Mouse (Mus musculus): ENCODE measurements around the gene Foxj1.

GRCm38 (mm10) chr11:116380767-116381166 lies 45.6 kb upstream of the Foxj1 start:
- no peak for TF ChIP-seq CTCF (IDR thresholded peaks at IDR 0.05; ENCODE audit: low read depth)
- TF ChIP-seq EP300 (IDR thresholded peaks at IDR 0.05; ENCODE audit: low read depth) = no peak
